Mouse (Mus musculus): ENCODE data around the gene Elmod1. TPM values are rescaled to one million over a fixed set of nuclear protein-coding genes. Genes with fewer than 3 reads are reported as not detected.
A peak's percentile ranks its signal among the peaks of the same experiment; 100 is the strongest.

Elmod1 gene
- polyA plus RNA-seq, 1 experiment from 2014 or later = 0.70 TPM

- Histone ChIP-seq H3K27me3 (ENCODE audit: control insufficient read depth, insufficient read depth, low read depth, low read length) (no peaks in the 10 kb centered on the region), H3K9ac (ENCODE audit: low read length) (no peak overlapping the region), H3K27ac (ENCODE audit: low read length) (no peak overlapping the region), H3K4me1 (replicated peaks; ENCODE audit: control insufficient read depth, insufficient read depth, low read length) (no peaks in the 10 kb centered on the region), H3K4me3 (ENCODE audit: low read length) (no peak overlapping the region), H3K4me2 (ENCODE audit: low read depth, low read length) (no peak overlapping the region), H3K9me3 (ENCODE audit: control insufficient read depth, low read length) (no peaks in the 10 kb centered on the region), H3K36me3 (ENCODE audit: control insufficient read depth, insufficient read depth, low read length) (no peaks in the 10 kb centered on the region)
- WGBS = 0% methylated on average over 1 of the region's 1 CpGs
- no peak for ATAC-seq (ENCODE audit: low read depth)
Measured at GRCm38 (mm10) chr9:53890075-53890474, 85.0 kb downstream of the Elmod1 start.

GRCm38 (mm10) chr9:53883588-53884280 is 91.4 kb downstream of the Elmod1 start:
- no peaks in the 10 kb centered on the region for H3K27me3 ChIP-seq (ENCODE audit: control insufficient read depth, insufficient read depth, low read depth, low read length)
- no peaks in the 10 kb centered on the region for H3K4me1 ChIP-seq (replicated peaks; ENCODE audit: control insufficient read depth, insufficient read depth, low read length)
- H3K27ac ChIP-seq (ENCODE audit: low read length) = no peak overlapping the region
- H3K36me3 ChIP-seq (ENCODE audit: control insufficient read depth, insufficient read depth, low read length) = no peaks in the 10 kb centered on the region
- no peak overlapping the region for H3K4me2 ChIP-seq (ENCODE audit: low read depth, low read length)
- no peak overlapping the region for H3K9ac ChIP-seq (ENCODE audit: low read length)
- no peaks in the 10 kb centered on the region for H3K9me3 ChIP-seq (ENCODE audit: control insufficient read depth, low read length)
- no peak overlapping the region for H3K4me3 ChIP-seq (ENCODE audit: low read length)
- no peak for ATAC-seq (ENCODE audit: low read depth)
- WGBS = 92% methylated on average over 23 of the region's 23 CpGs

GRCm38 (mm10) chr9:53877423-53877822 is 97.7 kb downstream of the Elmod1 start:
- Histone ChIP-seq H3K4me1 (replicated peaks; ENCODE audit: control insufficient read depth, insufficient read depth, low read length) (no peaks in the 10 kb centered on the region), H3K27me3 (ENCODE audit: control insufficient read depth, insufficient read depth, low read depth, low read length) (no peaks in the 10 kb centered on the region), H3K36me3 (ENCODE audit: control insufficient read depth, insufficient read depth, low read length) (no peaks in the 10 kb centered on the region), H3K9ac (ENCODE audit: low read length) (no peak overlapping the region), H3K9me3 (ENCODE audit: control insufficient read depth, low read length) (no peaks in the 10 kb centered on the region), H3K27ac (ENCODE audit: low read length) (no peak overlapping the region), H3K4me2 (ENCODE audit: low read depth, low read length) (no peak overlapping the region), H3K4me3 (ENCODE audit: low read length) (no peak overlapping the region)
- WGBS = 12% methylated on average over 2 of the region's 2 CpGs
- peak; percentile 66 for ATAC-seq (ENCODE audit: low read depth)

GRCm38 (mm10) chr9:53873239-53873638 is 101.9 kb downstream of the Elmod1 start:
- H3K27ac ChIP-seq (ENCODE audit: low read length) = no peak overlapping the region
- H3K27me3 ChIP-seq (ENCODE audit: control insufficient read depth, insufficient read depth, low read depth, low read length) = no peaks in the 10 kb centered on the region
- no peak overlapping the region for H3K9ac ChIP-seq (ENCODE audit: low read length)
- no peak for ATAC-seq (ENCODE audit: low read depth)
- no peaks in the 10 kb centered on the region for H3K9me3 ChIP-seq (ENCODE audit: control insufficient read depth, low read length)
- no peak overlapping the region for H3K4me2 ChIP-seq (ENCODE audit: low read depth, low read length)
- no peaks in the 10 kb centered on the region for H3K4me1 ChIP-seq (replicated peaks; ENCODE audit: control insufficient read depth, insufficient read depth, low read length)
- H3K36me3 ChIP-seq (ENCODE audit: control insufficient read depth, insufficient read depth, low read length) = no peaks in the 10 kb centered on the region
- 84% methylated on average over 8 of the region's 8 CpGs for WGBS
- H3K4me3 ChIP-seq (ENCODE audit: low read length) = no peak overlapping the region

Other genes with a start within 250 kb of the Elmod1 start
- 5.4 and 5.8 TPM in 2 replicates for gene Slc35f2, start 203.8 kb downstream of the Elmod1 start, polyA plus RNA-seq (2015; fragmentation: Nextera tagmentation; extraction: Ambion mirVana)
- 26.3 and 48.9 TPM in 2 replicates for gene Sln, start 125.1 kb downstream of the Elmod1 start, polyA plus RNA-seq (2015; fragmentation: Nextera tagmentation; extraction: Ambion mirVana)
- gene Tnfaip8l3, start 93.1 kb upstream of the Elmod1 start, polyA plus RNA-seq (2015; fragmentation: Nextera tagmentation; extraction: Ambion mirVana) = 0.73 and 1.1 TPM in 2 replicates